Mouse (Mus musculus): ENCODE measurements around the gene Spsb1. TPM values are rescaled to one million over a fixed set of nuclear protein-coding genes. Genes with fewer than 3 reads are reported as not detected.

The Spsb1 gene
- polyA plus RNA-seq, 1 experiment from 2014 or later, result 5.2 TPM

DNA sequence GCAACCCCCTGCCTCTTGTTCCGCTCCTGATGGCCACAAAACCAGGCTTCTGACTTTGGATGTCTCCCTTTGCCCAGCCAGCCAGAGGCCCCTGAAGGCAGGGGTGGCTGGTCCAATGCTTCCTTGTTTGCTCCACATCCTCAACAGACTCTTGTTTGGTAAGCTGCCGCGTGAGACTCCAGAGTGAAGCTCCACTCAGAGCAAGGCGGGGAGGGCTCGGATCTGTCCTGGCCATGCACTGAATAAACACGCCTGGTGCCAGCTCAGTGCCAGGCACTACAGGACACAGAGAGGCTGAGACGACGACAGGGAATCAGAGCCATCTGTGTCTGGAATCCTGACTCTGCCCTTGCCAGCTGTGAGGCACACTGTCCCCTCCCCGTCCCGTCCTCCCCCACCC is 70.9 kb downstream of the Spsb1 start:
- ATAC-seq (replicated peaks), result no peak
- H3K27me3 ChIP-seq (replicated peaks), result no peaks in the 10 kb centered on the region
- no peaks in the 10 kb centered on the region for H3K9me3 ChIP-seq
- no peak overlapping the region for H3K4me3 ChIP-seq
- H3K27ac ChIP-seq, result no peak overlapping the region
- no peaks in the 10 kb centered on the region; the same call in 1 of the 2 replicates for H3K4me1 ChIP-seq
- WGBS, result 81% methylated on average over 10 of the region's 10 CpGs
- H3K9ac ChIP-seq, result no peak overlapping the region
- no peaks in the 10 kb centered on the region for H3K36me3 ChIP-seq (replicated peaks)
- H3K4me2 ChIP-seq, result no peak overlapping the region

DNA sequence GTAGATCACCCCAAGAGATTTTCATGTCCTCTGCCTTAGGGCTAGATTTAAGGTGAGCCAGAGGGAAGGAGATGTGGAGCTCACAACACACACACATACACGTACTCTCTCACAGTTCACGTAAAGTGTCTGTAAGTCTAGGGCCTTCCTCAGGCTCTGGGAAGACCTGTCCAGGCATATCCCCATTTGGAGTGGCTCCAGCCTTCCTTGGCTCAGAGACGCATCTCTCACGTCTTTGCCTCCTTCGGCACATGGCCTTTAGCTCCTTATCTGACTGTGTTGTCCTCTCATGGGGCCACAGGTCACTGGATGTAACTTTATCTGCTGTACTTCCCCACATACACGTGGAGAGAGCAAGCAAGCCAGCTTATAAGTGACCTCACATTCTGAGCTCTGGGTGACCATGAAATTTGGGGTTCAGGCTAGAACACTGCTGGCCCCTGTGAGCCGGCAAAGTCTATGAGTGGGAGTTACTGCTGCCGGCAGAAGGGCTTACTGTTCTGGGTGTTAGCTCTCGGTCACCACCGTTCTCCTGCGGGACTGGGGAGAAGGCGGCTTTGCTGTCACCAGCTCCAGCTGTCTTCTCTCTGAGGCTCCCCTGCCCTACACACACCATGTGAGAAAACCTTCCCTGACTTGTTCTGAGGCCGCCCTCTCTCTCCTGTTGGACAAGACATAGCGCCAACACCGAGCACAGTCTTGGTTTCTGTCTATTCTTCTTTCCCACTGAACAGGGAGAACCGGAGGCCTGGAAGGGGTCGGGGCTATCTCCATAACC is 72.5 kb downstream of the Spsb1 start:
- H3K4me2 ChIP-seq, result no peak overlapping the region
- no peak overlapping the region for H3K27ac ChIP-seq
- no peaks in the 10 kb centered on the region; the same call in 1 of the 2 replicates for H3K4me1 ChIP-seq
- H3K9me3 ChIP-seq, result no peaks in the 10 kb centered on the region
- H3K9ac ChIP-seq, result no peak overlapping the region
- no peaks in the 10 kb centered on the region for H3K27me3 ChIP-seq (replicated peaks)
- no peak for ATAC-seq (replicated peaks)
- 85% methylated on average over 17 of the region's 17 CpGs for WGBS
- H3K36me3 ChIP-seq (replicated peaks), result no peaks in the 10 kb centered on the region
- no peak overlapping the region for H3K4me3 ChIP-seq

DNA sequence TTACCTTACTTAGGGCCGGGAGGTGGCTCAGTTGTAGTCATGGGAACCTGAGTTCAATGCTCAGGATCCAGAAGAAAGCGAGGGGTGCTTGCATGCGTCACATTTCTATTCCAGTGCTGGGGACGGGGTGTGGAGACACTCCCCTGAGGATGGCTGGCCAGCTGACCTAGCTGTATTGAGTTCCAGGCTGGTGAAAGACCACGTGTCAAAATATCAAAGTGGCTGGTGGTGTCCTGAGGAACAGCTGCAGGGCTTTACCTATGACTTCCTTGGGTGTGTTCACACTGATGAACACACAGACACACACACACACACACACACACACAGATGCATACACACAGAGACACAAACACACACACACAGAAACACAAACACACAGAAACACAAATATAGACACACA is 73.9 kb downstream of the Spsb1 start:
- Histone ChIP-seq H3K9ac (no peak overlapping the region), H3K4me2 (no peak overlapping the region), H3K4me3 (no peak overlapping the region), H3K36me3 (replicated peaks) (no peaks in the 10 kb centered on the region), H3K27me3 (replicated peaks) (no peaks in the 10 kb centered on the region), H3K27ac (no peak overlapping the region), H3K9me3 (no peaks in the 10 kb centered on the region), H3K4me1 (peaks cover 8% of the 10 kb centered on the region)
- ATAC-seq (replicated peaks), result no peak
- 81% methylated on average over 5 of the region's 5 CpGs for WGBS

DNA sequence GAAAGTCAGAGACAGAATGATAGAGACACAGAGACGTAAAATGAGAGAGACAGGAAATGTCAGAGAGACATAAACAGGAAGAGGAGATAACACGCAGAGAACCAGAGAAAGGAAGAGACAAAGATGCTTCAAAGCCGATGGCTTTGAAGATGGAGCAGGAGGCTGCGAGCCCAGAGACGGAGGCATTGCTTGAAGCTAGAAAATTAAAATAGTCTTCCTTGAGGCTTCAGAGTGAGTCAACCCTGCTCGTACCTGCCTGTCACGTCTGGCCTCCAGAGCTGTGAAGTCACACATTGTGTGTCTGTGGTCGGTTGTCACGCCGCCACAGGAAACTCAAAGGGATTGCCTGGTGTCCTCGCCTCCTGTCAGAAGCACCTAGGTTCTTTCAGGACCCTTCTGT is 74.9 kb downstream of the Spsb1 start:
- no peak overlapping the region for H3K9ac ChIP-seq
- no peaks in the 10 kb centered on the region for H3K36me3 ChIP-seq (replicated peaks)
- H3K27me3 ChIP-seq (replicated peaks), result no peaks in the 10 kb centered on the region
- H3K9me3 ChIP-seq, result no peaks in the 10 kb centered on the region
- no peak overlapping the region for H3K4me2 ChIP-seq
- no peak overlapping the region for H3K27ac ChIP-seq
- no peak overlapping the region for H3K4me3 ChIP-seq
- ATAC-seq (replicated peaks), result no peak
- peaks cover 14% of the 10 kb centered on the region for H3K4me1 ChIP-seq
- 84% methylated on average over 11 of the region's 11 CpGs for WGBS

GRCm38 (mm10) chr4:149878021-149878449 is 76.8 kb downstream of the Spsb1 start:
- no peaks in the 10 kb centered on the region for H3K9me3 ChIP-seq
- no peak for ATAC-seq (replicated peaks)
- peaks cover 14% of the 10 kb centered on the region for H3K4me1 ChIP-seq
- H3K27ac ChIP-seq, result no peak overlapping the region
- no peaks in the 10 kb centered on the region for H3K36me3 ChIP-seq (replicated peaks)
- no peak overlapping the region for H3K4me3 ChIP-seq
- no peak overlapping the region for H3K4me2 ChIP-seq
- 70% methylated on average over 6 of the region's 6 CpGs for WGBS
- no peak overlapping the region for H3K9ac ChIP-seq
- no peaks in the 10 kb centered on the region for H3K27me3 ChIP-seq (replicated peaks)

DNA sequence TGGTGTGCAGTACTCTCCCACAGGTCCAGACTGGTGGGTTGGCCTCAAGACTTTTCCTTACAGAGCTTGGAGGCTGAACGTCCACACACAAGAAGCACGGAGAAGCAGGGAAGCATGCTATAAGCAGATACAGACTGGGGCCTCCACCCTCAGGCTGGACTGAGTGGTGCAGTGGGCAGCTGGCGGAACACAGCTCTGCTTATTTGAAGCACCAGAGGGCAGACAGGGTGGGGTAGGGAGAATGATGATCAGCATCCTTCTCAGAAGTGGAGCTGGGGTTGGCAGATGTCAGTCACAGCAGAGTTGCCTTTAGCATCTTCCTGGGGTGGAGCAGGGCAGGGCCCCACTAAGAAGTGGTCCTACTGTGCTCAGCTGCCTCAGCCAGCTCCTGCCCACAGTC is 77.6 kb downstream of the Spsb1 start:
- H3K27me3 ChIP-seq (replicated peaks), result no peaks in the 10 kb centered on the region
- ATAC-seq (replicated peaks), result no peak
- no peak overlapping the region for H3K27ac ChIP-seq
- no peak overlapping the region for H3K4me3 ChIP-seq
- H3K4me2 ChIP-seq, result no peak overlapping the region
- H3K9ac ChIP-seq, result no peak overlapping the region
- H3K9me3 ChIP-seq, result no peaks in the 10 kb centered on the region
- H3K4me1 ChIP-seq, result peaks cover 14% of the 10 kb centered on the region
- H3K36me3 ChIP-seq (replicated peaks), result no peaks in the 10 kb centered on the region
- WGBS, result 45% methylated on average over 3 of the region's 3 CpGs

- WGBS, result 76% methylated on average over 6 of the region's 6 CpGs
- H3K4me3 ChIP-seq, result no peak overlapping the region
- no peak for ATAC-seq (replicated peaks)
- no peak overlapping the region for H3K27ac ChIP-seq
- H3K9me3 ChIP-seq, result no peaks in the 10 kb centered on the region
- no peak overlapping the region for H3K4me2 ChIP-seq
- no peak overlapping the region for H3K9ac ChIP-seq
- peaks cover 14% of the 10 kb centered on the region for H3K4me1 ChIP-seq
- H3K36me3 ChIP-seq (replicated peaks), result no peaks in the 10 kb centered on the region
- no peaks in the 10 kb centered on the region for H3K27me3 ChIP-seq (replicated peaks)
Observed at GRCm38 (mm10) chr4:149876761-149877160, 78.1 kb downstream of the Spsb1 start.

DNA sequence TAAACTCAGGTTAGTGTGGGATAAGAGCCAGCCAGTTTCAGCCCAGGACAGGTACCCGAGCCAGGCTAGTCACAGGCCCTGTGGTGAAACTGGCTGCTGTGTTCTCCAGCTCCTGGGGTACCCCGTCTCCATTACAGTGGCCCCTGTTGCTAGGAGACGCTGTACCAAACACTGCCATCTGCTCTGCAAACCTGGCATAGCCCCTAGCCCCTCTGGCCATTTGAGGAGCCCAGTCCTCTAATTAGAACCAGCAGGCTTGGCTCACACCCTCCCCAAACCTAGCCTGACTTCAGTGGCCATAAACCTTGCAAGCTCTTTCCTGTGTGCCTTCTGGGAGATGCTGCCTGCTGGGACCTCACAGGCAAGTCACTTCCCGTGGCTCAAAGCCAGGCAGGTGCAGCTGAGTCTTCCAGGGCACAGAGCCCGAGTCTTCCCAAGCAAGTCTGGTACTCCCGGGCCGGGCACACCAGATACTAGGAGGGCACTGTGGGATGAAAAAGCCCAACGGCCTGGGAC is 78.8 kb downstream of the Spsb1 start:
- Histone ChIP-seq H3K9ac (no peak overlapping the region), H3K4me3 (no peak overlapping the region), H3K27ac (no peak overlapping the region), H3K4me1 (peaks cover 14% of the 10 kb centered on the region), H3K27me3 (replicated peaks) (no peaks in the 10 kb centered on the region), H3K36me3 (replicated peaks) (no peaks in the 10 kb centered on the region), H3K9me3 (no peaks in the 10 kb centered on the region), H3K4me2 (no peak overlapping the region)
- 0 out of 2 replicates have a peak, but pooled peaks have one; percentile 30 for ATAC-seq (replicated peaks)
- WGBS, result 59% methylated on average over 8 of the region's 8 CpGs

DNA sequence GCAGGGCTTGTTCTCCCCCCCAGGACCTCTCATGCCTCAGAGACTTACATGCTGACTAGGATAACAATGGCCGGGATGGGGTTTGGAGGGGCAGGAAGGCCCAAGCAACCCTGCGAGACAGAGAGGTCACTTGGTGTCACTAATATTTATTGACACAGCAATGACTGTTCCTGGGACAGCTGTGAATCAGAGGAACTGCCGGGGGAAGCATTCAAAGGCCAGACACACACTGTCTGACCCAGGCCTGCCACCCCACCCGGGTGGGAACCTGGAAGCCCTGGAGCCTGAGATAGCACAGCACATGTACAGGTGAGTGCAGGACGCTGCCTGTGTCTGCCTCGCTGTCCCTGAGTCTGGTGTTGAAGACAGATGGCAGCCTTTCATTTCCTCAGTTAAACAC is 79.5 kb downstream of the Spsb1 start:
- no peak for ATAC-seq (replicated peaks)
- Histone ChIP-seq H3K4me2 (no peak overlapping the region), H3K27me3 (replicated peaks) (no peaks in the 10 kb centered on the region), H3K9me3 (no peaks in the 10 kb centered on the region), H3K9ac (no peak overlapping the region), H3K4me3 (no peak overlapping the region), H3K27ac (no peak overlapping the region), H3K36me3 (replicated peaks) (no peaks in the 10 kb centered on the region), H3K4me1 (peaks cover 14% of the 10 kb centered on the region)
- WGBS, result 67% methylated on average over 6 of the region's 6 CpGs

DNA sequence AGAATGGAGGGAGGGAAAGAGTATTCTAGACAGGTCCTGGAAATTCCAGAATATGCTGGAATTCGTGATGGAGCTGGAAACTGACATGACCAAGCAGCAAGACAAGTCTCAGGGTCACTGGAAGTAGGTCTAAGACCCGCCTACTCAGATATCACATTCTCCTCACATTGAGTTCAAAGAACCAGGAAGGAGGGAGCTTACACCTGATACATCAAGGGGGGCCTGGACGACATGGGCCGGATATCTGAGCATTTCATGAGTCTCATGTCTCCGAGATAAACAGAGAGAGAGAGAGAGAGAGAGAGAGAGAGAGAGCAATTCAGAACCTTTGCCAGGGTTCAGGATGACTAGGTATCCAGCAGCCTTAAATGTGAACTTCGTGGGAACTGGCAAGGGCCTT is 82.6 kb downstream of the Spsb1 start:
- H3K4me3 ChIP-seq, result no peak overlapping the region
- 75% methylated on average over 6 of the region's 6 CpGs for WGBS
- no peak for ATAC-seq (replicated peaks)
- H3K36me3 ChIP-seq (replicated peaks), result no peaks in the 10 kb centered on the region
- no peaks in the 10 kb centered on the region for H3K9me3 ChIP-seq
- H3K27ac ChIP-seq, result no peak overlapping the region
- H3K9ac ChIP-seq, result no peak overlapping the region
- no peaks in the 10 kb centered on the region for H3K27me3 ChIP-seq (replicated peaks)
- peaks cover 14% of the 10 kb centered on the region for H3K4me1 ChIP-seq
- no peak overlapping the region for H3K4me2 ChIP-seq

- 88% methylated on average over 7 of the region's 7 CpGs for WGBS
- Histone ChIP-seq H3K27me3 (replicated peaks) (no peaks in the 10 kb centered on the region), H3K9ac (no peak overlapping the region), H3K9me3 (no peaks in the 10 kb centered on the region), H3K27ac (no peak overlapping the region), H3K36me3 (replicated peaks) (no peaks in the 10 kb centered on the region), H3K4me3 (no peak overlapping the region), H3K4me2 (no peak overlapping the region), H3K4me1 (peaks cover 13% of the 10 kb centered on the region)
- ATAC-seq (replicated peaks), result no peak
Observed at GRCm38 (mm10) chr4:149871582-149871981, 83.3 kb downstream of the Spsb1 start.

DNA sequence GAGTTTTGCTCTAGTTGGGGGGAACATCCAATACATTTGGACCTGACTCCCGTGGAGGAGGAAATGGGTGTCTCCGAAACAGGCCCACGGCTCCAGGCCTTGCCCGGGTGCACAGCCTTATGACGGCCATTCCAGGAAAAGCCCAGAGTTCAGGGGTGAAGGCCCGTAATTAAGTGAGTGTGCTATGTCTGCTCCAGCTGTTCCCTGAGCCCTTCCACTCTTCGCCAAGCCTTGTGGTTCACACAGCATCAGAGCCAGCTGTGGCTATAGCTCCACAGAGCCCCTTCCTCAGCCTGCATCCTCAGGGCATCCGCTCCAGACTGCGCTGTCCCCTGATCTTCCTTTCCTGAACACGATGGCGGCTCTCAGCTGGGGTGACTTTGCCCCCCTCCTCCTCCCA is 83.8 kb downstream of the Spsb1 start:
- no peak overlapping the region for H3K9ac ChIP-seq
- H3K4me2 ChIP-seq, result no peak overlapping the region
- no peak overlapping the region for H3K27ac ChIP-seq
- 85% methylated on average over 11 of the region's 11 CpGs for WGBS
- peaks cover 7% of the 10 kb centered on the region for H3K4me1 ChIP-seq
- H3K36me3 ChIP-seq (replicated peaks), result no peaks in the 10 kb centered on the region
- no peak overlapping the region for H3K4me3 ChIP-seq
- H3K27me3 ChIP-seq (replicated peaks), result no peaks in the 10 kb centered on the region
- no peaks in the 10 kb centered on the region for H3K9me3 ChIP-seq
- no peak for ATAC-seq (replicated peaks)

DNA sequence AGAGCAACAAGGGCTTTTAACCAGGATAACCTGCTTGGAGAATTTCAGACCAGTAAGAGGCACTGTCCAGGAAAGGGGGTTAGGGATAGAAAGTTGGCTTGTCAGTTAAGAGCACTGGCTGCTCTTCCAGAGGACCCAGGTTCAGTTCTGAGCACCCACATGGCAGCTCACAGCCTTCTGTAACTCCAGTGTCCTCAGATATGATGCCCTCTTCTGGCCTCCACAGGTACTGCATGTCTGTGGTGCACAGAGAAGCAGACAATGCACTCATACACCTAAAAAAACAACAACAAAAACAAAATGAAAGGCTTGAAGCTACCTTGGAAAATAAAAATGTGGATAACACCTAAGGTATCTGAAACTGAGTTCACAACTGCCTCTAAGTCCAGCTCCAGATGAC is 84.4 kb downstream of the Spsb1 start:
- no peak for ATAC-seq (replicated peaks)

More for the DNA sequence above, 84.4 kb downstream of the Spsb1 start:
- no peak overlapping the region for H3K4me3 ChIP-seq
- no peak overlapping the region for H3K27ac ChIP-seq
- no peaks in the 10 kb centered on the region for H3K9me3 ChIP-seq
- peaks cover 1% of the 10 kb centered on the region; the same call in 1 of the 2 replicates for H3K4me1 ChIP-seq
- no peaks in the 10 kb centered on the region for H3K27me3 ChIP-seq (replicated peaks)
- no peak overlapping the region for H3K9ac ChIP-seq
- no peaks in the 10 kb centered on the region for H3K36me3 ChIP-seq (replicated peaks)
- H3K4me2 ChIP-seq, result no peak overlapping the region
